ENCODE assay signal across 16 mouse cellular contexts in the genomic region with DNA sequence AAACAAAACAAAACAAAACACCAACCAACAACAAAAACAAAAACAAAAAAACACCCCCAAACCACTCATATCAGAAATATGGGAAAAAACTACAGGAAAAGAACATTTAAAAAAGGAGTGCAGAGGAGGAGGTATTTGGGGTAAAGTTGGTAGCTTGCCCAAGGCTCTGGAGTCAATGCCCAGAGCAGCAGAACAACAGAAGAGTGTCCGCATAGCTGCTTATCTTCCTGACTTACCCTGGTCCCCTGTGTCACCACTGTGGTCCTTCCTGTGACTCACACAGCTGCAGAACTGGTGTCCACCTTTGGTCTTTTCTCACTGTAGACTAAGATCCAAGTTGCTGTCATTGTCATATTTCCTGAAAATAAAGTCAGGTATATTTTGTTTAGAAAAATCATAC. TPM values are rescaled to one million over a fixed set of nuclear protein-coding genes. Genes with fewer than 3 reads are reported as not detected.
DNase-seq lines count a peak whose midpoint lies in the region; ATAC-seq lines count a peak whose summit lies in the region.
"Had no signal": no experiment of that assay in that cellular context is flagged by ENCODE, and none has a peak within 500 bp of the region (broad histone marks: within the 10 kb centered on the region; RNA-seq: fewer than 3 reads in every experiment).

No protein-coding gene starts in this region.

- 0 out of 2 replicates have a peak, but pooled peaks have one; percentile 27 for ATAC-seq in common myeloid progenitor, adult 5-6 weeks (replicated peaks; ENCODE audit: low read depth, poor library complexity, severe bottlenecking)
- ATAC-seq: activated CD4-positive, CD25-positive, alpha-beta regulatory T cell, adult 4 months; forebrain, embryonic 16.5 days; intestine, embryonic 16.5 days; Patski had no signal

- peak; percentile 42 to 75 for DNase-seq in adrenal gland, adult (ENCODE audit: inconsistent age in 2 of 2, low spot score in 1 of 2)
- DNase-seq in adrenal gland, adult 18-20 months (ENCODE audit: low spot score in 2 of 2) = no peak
- DNase-seq in heart, adult 18-20 months = peak; percentile 32 to 39
- no peak for DNase-seq in heart, postnatal 14 days
- DNase-seq in adipocyte (ENCODE audit: low spot score) = peak; percentile 62
- no peak for DNase-seq in embryo, embryonic 10 days (ENCODE audit: low spot score)
- DNase-seq: cerebellum, adult 2 months; cerebellum, postnatal 10 days; gastrocnemius, postnatal 14 days; heart, postnatal 36 days; kidney, adult 2 months had no signal

- intact Hi-C loops in heart, postnatal 14 days (cut with DNase I) = no loop called here

RNA-seq across cellular contexts. Expression of gene Cdk19, which starts 15.2 kb away (rescaled TPM):
- total RNA-seq in adrenal gland, adult 18-20 months (2021) = 10 to 100 TPM in 1 of 2 experiments, 1 to 10 TPM in 1; 6.1 to 11.8 TPM
- total RNA-seq in heart, adult 18-20 months (2021) = 10 to 100 TPM in 1 of 2 experiments, 1 to 10 TPM in 1; 9.1 to 13.0 TPM
- 10 to 100 TPM; 14.9 to 15.9 TPM for total RNA-seq in heart, postnatal 14 days (2021)
- total RNA-seq in common myeloid progenitor, adult 5-6 weeks (2017) = 60.0 and 65.2 TPM in 2 replicates

RNA-seq across cellular contexts. Expression of gene Amd1, which starts 52.6 kb away (rescaled TPM):
- total RNA-seq in adrenal gland, adult 18-20 months (2021) = 10 to 100 TPM; 45.7 to 51.7 TPM
- total RNA-seq in heart, adult 18-20 months (2021) = 100 to 1,000 TPM in 1 of 2 experiments, 10 to 100 TPM in 1; 97.9 to 132 TPM
- total RNA-seq in heart, postnatal 14 days (2021) = 10 to 100 TPM; 77.6 to 84.8 TPM
- total RNA-seq in common myeloid progenitor, adult 5-6 weeks (2017) = 202 and 215 TPM in 2 replicates

Comparison
In these comparisons a context has a peak if more than half of its experiments do, and no peak if none do; other contexts are left out.
1. DNase-seq: peak in adrenal gland, adult (2 of 2), heart, adult 18-20 months (2 of 2) and adipocyte (single experiment); none in adrenal gland, adult 18-20 months (0 of 2), heart, postnatal 14 days (0 of 2) and embryo, embryonic 10 days (single experiment).